Mouse (Mus musculus): ENCODE results near the gene Tmem267. TPM values are rescaled to one million over a fixed set of nuclear protein-coding genes. Genes with fewer than 3 reads are reported as not detected.

Gene Tmem267
- polyA plus RNA-seq (2014; fragmentation: Illumina TruSeq; extraction: RNeasy Lipid Tissue Mini Kit (QIAGEN cat#74804); ENCODE audit: low read depth, low replicate concordance), result 11.4 TPM

GRCm38 (mm10) chr13:119487880-119488580 lies at the start of gene Tmem267, which contains the start of gene 3110070M22Rik:
Gene Tmem267 (plus strand): TSS chr13:119488039.
Gene 3110070M22Rik (minus strand): TSS chr13:119488383.

GRCm38 (mm10) chr13:119462596-119463560 lies 25.0 kb upstream of the Tmem267 start, which contains the start of gene 4833420G17Rik:
Gene 4833420G17Rik (plus strand): TSS chr13:119462768.

GRCm38 (mm10) chr13:119623634-119624033 lies 135.8 kb downstream of the Tmem267 start, which contains the start of gene Ccl28:
Gene Ccl28 (plus strand): TSS chr13:119623819.

Other genes starting within 250 kb of the Tmem267 start
- 175 TPM for gene Paip1, start 59.4 kb upstream of the Tmem267 start, polyA plus RNA-seq (2014; fragmentation: Illumina TruSeq; extraction: RNeasy Lipid Tissue Mini Kit (QIAGEN cat#74804); ENCODE audit: low read depth, low replicate concordance)
- gene 4833420G17Rik, start 25.3 kb upstream of the Tmem267 start, polyA plus RNA-seq (2014; fragmentation: Illumina TruSeq; extraction: RNeasy Lipid Tissue Mini Kit (QIAGEN cat#74804); ENCODE audit: low read depth, low replicate concordance), result 25.4 TPM
- 0.61 TPM for gene 3110070M22Rik, start 344 bp downstream of the Tmem267 start, polyA plus RNA-seq (2014; fragmentation: Illumina TruSeq; extraction: RNeasy Lipid Tissue Mini Kit (QIAGEN cat#74804); ENCODE audit: low read depth, low replicate concordance)
- 0.19 TPM for gene Ccl28, start 135.8 kb downstream of the Tmem267 start, polyA plus RNA-seq (2014; fragmentation: Illumina TruSeq; extraction: RNeasy Lipid Tissue Mini Kit (QIAGEN cat#74804); ENCODE audit: low read depth, low replicate concordance)
- 895 TPM for gene Hmgcs1, start 202.3 kb downstream of the Tmem267 start, polyA plus RNA-seq (2014; fragmentation: Illumina TruSeq; extraction: RNeasy Lipid Tissue Mini Kit (QIAGEN cat#74804); ENCODE audit: low read depth, low replicate concordance)

Data from liver, adult 10 weeks (tissue).